Mouse (Mus musculus) lung, postnatal 0 days (tissue): ENCODE measurements around the gene Hdac9. TPM values are rescaled to one million over a fixed set of nuclear protein-coding genes. Genes with fewer than 3 reads are reported as not detected.
"Not testable (repeated sequence)": the region's sequence is repeated elsewhere in the genome, so short reads cannot be mapped to it uniquely, and the experiment has no call there.

Source experiments
- ATAC-seq: fragments of 200-750 bp; cut with Nextera tagmentation; 2 replicates; pipeline ENCODE4 v1.8.0; 2017; ENCODE audit warnings: moderate library complexity
- DNase-seq: peaks from one replicate; pipeline ENCODE4 v3.0.0-alpha.2; 2016; ENCODE audit warnings: low spot score
- H3K27ac ChIP-seq: fragments of 300-500 bp; sonication (generic); 2 replicates; pipeline ENCODE4 v1.5.1; 2014; ENCODE audit warnings: antibody characterized with exemption, mild to moderate bottlenecking, low read length, mixed read lengths
- H3K27me3 ChIP-seq: fragments of 300-500 bp; sonication (generic); replicated peaks from 2 replicates; pipeline ENCODE4 v1.6.1; 2014; ENCODE audit warnings: low read length, mixed read lengths; ENCODE audit not compliant: insufficient read depth
- H3K36me3 ChIP-seq: fragments of 300-500 bp; sonication (generic); 2 replicates; pipeline ENCODE4 v1.6.1; 2014; ENCODE audit warnings: low read length, mixed read lengths; ENCODE audit not compliant: insufficient read depth
- H3K4me1 ChIP-seq: fragments of 300-500 bp; sonication (generic); 2 replicates; pipeline ENCODE4 v1.6.1; 2014; ENCODE audit warnings: antibody characterized with exemption, low read depth, low read length, mixed read lengths; ENCODE audit not compliant: insufficient read depth
- H3K4me2 ChIP-seq: fragments of 300-500 bp; sonication (generic); replicated peaks from 2 replicates; pipeline ENCODE4 v1.6.1; 2014; ENCODE audit warnings: low read depth, mild to moderate bottlenecking, low read length, moderate library complexity, mixed read lengths
- H3K4me3 ChIP-seq: fragments of 300-500 bp; sonication (generic); 2 replicates; pipeline ENCODE4 v1.5.1; 2014; ENCODE audit warnings: low read depth, low read length
- H3K9ac ChIP-seq: fragments of 300-500 bp; sonication (generic); replicated peaks from 2 replicates; pipeline ENCODE4 v1.6.1; 2014; ENCODE audit warnings: low read depth, mild to moderate bottlenecking
- H3K9me3 ChIP-seq: fragments of 300-500 bp; sonication (generic); 2 replicates; pipeline ENCODE4 v1.6.1; 2016; ENCODE audit warnings: low read length, mixed read lengths
- CTCF ChIP-seq: IDR thresholded peaks from 2 replicates; pipeline ENCODE4 v1.5.1; 2016; ENCODE audit warnings: antibody characterized with exemption, mild to moderate bottlenecking
- EP300 ChIP-seq: IDR thresholded peaks from 2 replicates; pipeline ENCODE4 v1.6.1; 2016; ENCODE audit warnings: antibody characterized with exemption, mild to moderate bottlenecking, control low read depth
- WGBS: fragments of 180-500 bp; shearing (Covaris S2); extraction: QIAGEN DNeasy Blood & Tissue Kit; methylation state at CpG from one replicate; pipeline ENCODE4 v1.1.7; 2014; 5-methylcytosine and 5-hydroxymethylcytosine counted together
- polyA plus RNA-seq: library from polyadenylated mRNA; unstranded; fragments of >200 nt; fragmentation: Nextera tagmentation; extraction: Ambion mirVana; gene quantifications from 2 replicates; pipeline ENCODE4 v1.2.1, GENCODE M21; 2015

Gene Hdac9
- polyA plus RNA-seq, 1 experiment from 2014 or later, result 6.0 TPM

- no peaks in the 10 kb centered on the region for H3K36me3 ChIP-seq
- TF ChIP-seq CTCF (peak; percentile 46), EP300 (no peak)
- no peaks in the 10 kb centered on the region for H3K9me3 ChIP-seq
- no peaks in the 10 kb centered on the region for H3K4me1 ChIP-seq
- no peak overlapping the region for H3K9ac ChIP-seq
- H3K4me2 ChIP-seq, result no peak overlapping the region
- DNase-seq (no peak), ATAC-seq (no peak)
- no peaks in the 10 kb centered on the region for H3K27me3 ChIP-seq
- no peak overlapping the region for H3K4me3 ChIP-seq
- H3K27ac ChIP-seq, result no peak overlapping the region
- WGBS, result 55% methylated on average over 7 of the region's 7 CpGs
These were observed 865.8 kb downstream of the Hdac9 start for GRCm38 (mm10) chr12:34051112-34051511.

GRCm38 (mm10) chr12:34040949-34041348 is 875.9 kb downstream of the Hdac9 start:
- ATAC-seq, result no peak
- Histone ChIP-seq H3K4me2 (no peak overlapping the region), H3K36me3 (no peaks in the 10 kb centered on the region), H3K27me3 (no peaks in the 10 kb centered on the region), H3K4me3 (no peak overlapping the region), H3K9me3 (no peaks in the 10 kb centered on the region), H3K4me1 (no peaks in the 10 kb centered on the region), H3K9ac (no peak overlapping the region), H3K27ac (no peak overlapping the region)
- TF ChIP-seq EP300 (no peak), CTCF (no peak)
- DNase-seq, result no peak
- 68% methylated on average over 6 of the region's 6 CpGs for WGBS

- 63% methylated on average over 7 of the region's 7 CpGs for WGBS
- DNase-seq, result no peak
- no peaks in the 10 kb centered on the region for H3K36me3 ChIP-seq
These were observed 876.8 kb downstream of the Hdac9 start for GRCm38 (mm10) chr12:34040061-34040460.

GRCm38 (mm10) chr12:34009796-34010195 is 907.1 kb downstream of the Hdac9 start:
- 85% methylated on average over 1 of the region's 1 CpGs for WGBS
- not testable (repeated sequence) for ATAC-seq, DNase-seq, H3K9ac ChIP-seq, H3K4me1 ChIP-seq, H3K9me3 ChIP-seq, H3K4me3 ChIP-seq, H3K27ac ChIP-seq, H3K36me3 ChIP-seq, H3K27me3 ChIP-seq, H3K4me2 ChIP-seq

More at GRCm38 (mm10) chr12:34040061-34040460, 876.8 kb downstream of the Hdac9 start:
- Histone ChIP-seq H3K4me2 (no peak overlapping the region), H3K27ac (no peak overlapping the region), H3K4me3 (no peak overlapping the region), H3K9me3 (no peaks in the 10 kb centered on the region), H3K27me3 (no peaks in the 10 kb centered on the region), H3K9ac (no peak overlapping the region), H3K4me1 (no peaks in the 10 kb centered on the region)
- ATAC-seq, result no peak
- no peak for TF ChIP-seq EP300

Other genes with a start within 250 kb of the Hdac9 start
- not detected in 2 replicates for gene Prps1l1, start 67.7 kb upstream of the Hdac9 start, polyA plus RNA-seq
- gene Snx13, start 130.1 kb upstream of the Hdac9 start, polyA plus RNA-seq, result 36.3 and 39.1 TPM in 2 replicates